Mouse (Mus musculus) colon, adult 2 months (tissue): Measurements from ENCODE around the gene Fam136a. TPM values are rescaled to one million over a fixed set of nuclear protein-coding genes. Genes with fewer than 3 reads are reported as not detected.

ENCODE experiments used
- polyA plus RNA-seq: library from polyadenylated mRNA; depleted of rRNA; stranded (reverse); fragments of >200 nt; gene quantifications from 2 replicates; pipeline ENCODE4 v1.2.3, GENCODE M21; 2012; rRNA removed

Fam136a gene
- 21.8 and 29.5 TPM in 2 replicates for polyA plus RNA-seq

GRCm38 (mm10) chr6:86365371-86366124 is at the start of gene Fam136a:
Fam136a (plus strand) TSS chr6:86365646.

DNA sequence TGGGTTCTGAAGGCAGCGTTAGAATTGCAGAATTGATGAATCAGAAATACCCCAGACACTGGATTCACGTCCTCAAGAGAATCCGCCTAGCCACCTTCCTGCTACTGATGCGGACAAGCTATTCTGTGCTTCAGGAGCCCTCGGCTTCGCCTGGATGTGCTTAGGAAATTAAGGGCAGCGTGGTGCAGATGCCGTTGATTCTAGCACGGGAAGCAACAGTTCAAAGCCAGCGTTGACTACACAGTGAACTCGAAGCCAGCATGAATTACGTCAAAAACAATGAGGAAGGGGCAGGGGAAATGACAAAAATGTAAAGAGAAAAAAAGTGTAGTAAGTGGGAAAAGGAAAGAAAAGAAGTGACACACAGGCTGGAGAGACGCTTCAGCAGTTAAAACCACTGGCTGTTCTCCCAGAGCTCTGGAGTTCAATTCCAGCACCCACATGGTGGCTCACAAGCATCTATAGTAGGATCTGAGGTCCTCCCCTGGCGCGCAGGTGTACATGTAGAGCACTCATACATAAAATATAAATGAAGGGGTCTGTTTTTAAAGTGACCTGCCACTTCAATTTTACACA is 5.4 kb downstream of the Fam136a start, which contains the start of gene Snrpg:
Snrpg (plus strand) TSS at position 541 of the 576 bp plus-strand sequence.

GRCm38 (mm10) chr6:86396581-86397256 is 31.3 kb downstream of the Fam136a start, which contains the start of gene Pcyox1:
Pcyox1 (minus strand) TSS chr6:86397154.

GRCm38 (mm10) chr6:86404100-86404861 is 38.8 kb downstream of the Fam136a start, which contains the start of gene Tia1:
Tia1 (plus strand) TSS chr6:86404219.

Other genes starting within 250 kb of the Fam136a start
- 16.9 and 22.8 TPM in 2 replicates for gene Tgfa, start 170.4 kb upstream of the Fam136a start, polyA plus RNA-seq
- 22.0 and 39.0 TPM in 2 replicates for gene Snrpg, start 5.7 kb downstream of the Fam136a start, polyA plus RNA-seq
- gene Pcyox1, start 31.5 kb downstream of the Fam136a start, polyA plus RNA-seq = 23.5 and 31.5 TPM in 2 replicates
- 10.0 and 12.4 TPM in 2 replicates for gene Tia1, start 38.6 kb downstream of the Fam136a start, polyA plus RNA-seq
- gene Gm44790, start 61.0 kb downstream of the Fam136a start, polyA plus RNA-seq = 12.0 and 12.8 TPM in 2 replicates
- gene C87436, start 72.7 kb downstream of the Fam136a start, polyA plus RNA-seq = 7.2 and 7.8 TPM in 2 replicates
- gene Pcbp1, start 160.7 kb downstream of the Fam136a start, polyA plus RNA-seq = 244 and 278 TPM in 2 replicates